Mouse (Mus musculus): ENCODE data around the gene Kremen2.
"Not testable (repeated sequence)": the region's sequence is repeated elsewhere in the genome, so short reads cannot be mapped to it uniquely, and the experiment has no call there.

Gene Kremen2

DNA sequence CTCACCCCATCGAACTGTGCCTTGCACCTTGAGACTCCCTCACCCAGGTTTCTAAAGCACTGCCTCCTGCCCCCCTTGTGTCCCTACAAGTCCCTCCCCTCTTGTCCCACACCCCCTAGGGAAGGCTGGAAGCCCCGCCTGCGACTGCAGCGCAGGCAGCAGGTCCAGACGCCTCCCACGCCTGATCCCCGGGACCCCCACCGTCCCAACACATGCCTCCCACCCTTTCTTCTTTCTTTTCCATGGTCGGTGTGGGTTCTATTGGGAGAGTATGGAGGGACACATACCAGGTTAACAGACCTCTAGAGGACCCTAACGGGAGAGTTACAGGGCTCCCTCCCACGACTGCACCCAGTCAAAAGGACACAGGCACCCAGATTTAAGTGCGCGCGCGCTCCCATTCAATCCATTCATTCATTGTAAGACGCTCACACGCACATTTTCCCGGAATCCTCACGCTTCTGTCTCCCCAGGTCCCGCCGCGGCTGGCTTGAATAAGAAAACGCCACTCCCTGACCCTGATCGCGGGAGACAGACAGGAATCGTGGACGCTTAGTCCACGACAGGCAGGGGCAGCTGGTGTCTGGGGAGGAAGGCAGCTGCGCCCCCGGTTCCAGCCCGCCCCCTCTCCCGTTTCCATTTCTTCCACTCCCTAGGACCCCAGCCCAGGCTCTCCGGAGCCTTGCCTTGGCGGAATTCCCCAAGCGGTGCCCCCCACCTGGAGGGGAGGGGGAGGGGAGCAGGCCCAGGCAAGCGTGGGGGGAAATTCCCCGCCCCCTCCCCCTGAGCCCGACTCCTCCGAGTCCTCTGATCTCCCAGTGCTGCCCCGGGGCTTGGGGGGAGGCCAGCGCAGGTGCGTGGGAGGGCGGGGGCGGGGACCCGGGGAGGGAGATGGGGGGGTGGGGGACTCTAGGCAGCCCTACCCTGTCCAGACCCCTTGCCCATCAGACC is at the start of gene Kremen2:
Gene Kremen2, minus strand, starts transcription at position 533 of the 951 bp plus-strand sequence.
- no peak for ATAC-seq (ENCODE audit: insufficient number of reproducible peaks, low FRiP score, low TSS enrichment)

DNA sequence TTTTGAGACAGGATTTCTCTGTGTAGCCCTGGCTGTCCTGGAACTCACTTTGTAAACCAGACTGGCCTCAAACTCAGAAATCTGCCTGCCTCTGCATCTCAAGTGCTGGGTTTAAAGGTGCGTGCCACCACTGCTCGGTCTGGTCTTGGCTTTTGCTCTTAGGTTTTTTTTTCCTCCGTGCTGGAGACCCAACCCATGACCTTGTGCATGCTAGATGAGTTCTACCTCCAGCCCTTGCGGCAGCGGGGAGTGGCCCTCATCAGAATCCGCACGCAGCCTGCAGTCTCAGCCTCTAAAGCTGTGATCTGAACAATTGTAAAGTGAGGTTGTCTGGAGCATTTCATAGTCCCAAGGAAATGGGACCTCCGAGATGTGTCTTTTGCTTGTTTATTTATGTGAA is 49.7 kb upstream of the Kremen2 start:
- no peak for ATAC-seq (ENCODE audit: insufficient number of reproducible peaks, low FRiP score, low TSS enrichment)

DNA sequence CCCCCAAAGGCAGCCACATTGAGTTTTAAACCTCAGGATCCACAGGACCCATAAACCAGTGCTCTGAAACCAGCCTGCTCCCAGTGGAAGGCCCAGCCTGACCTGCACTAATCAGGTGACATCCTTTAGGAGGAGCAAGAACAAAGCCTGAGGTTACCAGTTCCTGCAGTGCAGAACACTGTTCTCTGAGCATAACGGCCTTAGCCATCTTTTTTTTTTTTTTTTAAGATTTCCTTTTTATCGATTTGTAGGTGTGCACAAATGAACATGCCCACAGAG is 45.4 kb upstream of the Kremen2 start:
- no peak for ATAC-seq (ENCODE audit: insufficient number of reproducible peaks, low FRiP score, low TSS enrichment)

DNA sequence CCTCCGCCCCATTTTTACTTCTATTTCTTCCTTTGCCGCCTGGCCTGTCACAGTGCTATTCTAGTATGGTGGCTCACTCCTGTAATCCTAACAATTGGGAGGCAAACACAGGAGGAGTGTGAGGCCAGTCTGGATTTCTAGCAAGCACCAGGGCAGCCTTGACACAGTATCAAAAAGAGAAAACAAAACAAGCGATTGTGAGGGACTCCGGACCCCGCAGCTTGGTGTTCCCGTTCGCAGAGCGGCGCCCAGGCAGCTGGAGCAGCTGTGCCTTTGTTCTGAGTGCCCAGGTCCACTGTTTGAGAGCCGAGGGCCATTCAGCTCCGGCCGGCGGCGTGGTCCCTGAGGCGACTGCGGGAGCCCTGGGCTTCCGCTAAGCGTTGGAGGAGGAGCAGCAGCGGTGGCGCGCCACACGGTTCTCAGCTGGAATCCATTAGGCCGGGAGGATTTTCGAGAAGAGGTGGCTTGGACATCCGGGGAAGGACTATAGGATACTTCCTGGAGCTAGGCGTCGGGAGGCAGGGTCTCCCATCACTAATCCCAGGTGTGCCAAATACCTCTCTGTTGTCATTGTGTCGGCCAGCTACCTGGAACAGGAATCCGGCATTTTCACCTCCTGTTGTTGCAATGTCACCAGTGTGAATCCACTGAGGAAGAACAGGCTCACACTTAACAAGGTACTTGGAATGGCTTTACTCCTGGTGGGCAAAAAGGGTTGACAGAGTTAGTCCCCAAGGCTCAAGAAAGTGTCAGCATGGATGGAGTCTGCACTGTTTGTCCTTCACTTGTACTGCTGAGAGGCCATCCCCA is 44.8 kb upstream of the Kremen2 start, which contains the start of gene Srrm2:
Gene Srrm2, plus strand, starts transcription at position 264 of the 810 bp plus-strand sequence.
- 0 out of 2 replicates have a peak, but pooled peaks have one; percentile 36 for ATAC-seq (ENCODE audit: insufficient number of reproducible peaks, low FRiP score, low TSS enrichment)

DNA sequence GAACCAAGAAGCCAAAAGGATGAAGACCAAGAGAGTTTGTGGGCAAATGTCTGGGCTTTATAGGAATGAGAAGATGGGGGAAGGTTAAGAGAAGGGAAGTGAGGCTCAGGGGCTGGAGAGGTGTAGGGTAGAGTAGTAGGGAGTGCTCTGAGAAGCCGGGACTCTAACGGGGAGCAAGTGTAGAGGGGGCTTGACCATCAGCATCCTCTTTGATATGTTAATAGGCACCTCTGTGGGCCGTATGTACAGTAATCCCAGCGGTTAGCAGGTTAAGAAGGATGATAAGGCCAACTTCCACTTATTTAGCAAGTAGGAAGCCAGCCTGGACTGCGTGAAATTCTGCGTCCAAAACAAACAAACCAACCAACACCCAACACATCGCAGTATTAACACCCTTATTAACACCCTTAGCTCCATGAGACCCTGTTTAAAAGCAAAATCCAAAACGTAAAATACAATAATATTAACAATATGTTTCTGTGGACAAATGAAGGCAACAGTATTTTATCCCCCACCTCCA is 44.2 kb upstream of the Kremen2 start:
- ATAC-seq (ENCODE audit: insufficient number of reproducible peaks, low FRiP score, low TSS enrichment) = no peak

DNA sequence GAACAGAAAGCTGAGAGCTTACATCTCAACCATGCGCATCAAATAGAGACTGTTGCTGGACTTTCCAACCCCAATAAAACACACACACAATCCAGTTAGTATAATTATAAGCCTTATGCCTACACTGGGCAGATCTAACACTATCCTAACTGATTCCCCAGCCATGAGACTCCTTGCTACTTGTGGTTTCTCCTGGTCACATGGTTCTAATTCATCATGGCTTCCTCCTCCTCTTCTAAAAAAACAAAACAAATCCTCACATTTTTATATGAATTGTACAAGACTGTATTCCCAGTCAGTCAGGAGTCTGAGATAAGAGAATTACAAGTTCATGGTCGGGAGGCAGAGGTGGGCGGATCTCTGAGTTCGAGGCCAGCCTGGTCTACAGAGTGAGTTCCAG is 43.3 kb upstream of the Kremen2 start:
- no peak for ATAC-seq (ENCODE audit: insufficient number of reproducible peaks, low FRiP score, low TSS enrichment)

DNA sequence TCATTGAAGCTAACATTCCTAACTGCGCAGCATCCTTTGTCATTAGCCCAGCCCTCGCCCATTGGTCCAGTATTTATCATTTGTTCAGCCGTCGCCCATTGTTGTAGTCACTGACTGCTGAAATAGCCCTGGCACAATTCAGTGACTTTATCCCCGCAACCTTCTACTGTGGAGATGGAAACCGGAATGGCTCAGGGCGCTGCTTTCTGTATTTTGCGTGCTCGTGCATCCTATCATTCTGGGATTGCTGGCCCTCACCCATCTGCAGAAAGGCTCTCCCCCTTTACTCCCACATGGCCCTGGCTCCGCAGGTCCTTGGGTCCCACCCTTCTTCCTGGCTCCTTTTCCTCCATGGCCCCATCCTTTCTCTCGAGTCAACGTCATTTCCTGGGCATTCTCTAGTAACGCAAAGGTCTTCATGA is 40.9 kb upstream of the Kremen2 start:
- peak; percentile 31; the same call in 1 of the 2 replicates for ATAC-seq (ENCODE audit: insufficient number of reproducible peaks, low FRiP score, low TSS enrichment)

DNA sequence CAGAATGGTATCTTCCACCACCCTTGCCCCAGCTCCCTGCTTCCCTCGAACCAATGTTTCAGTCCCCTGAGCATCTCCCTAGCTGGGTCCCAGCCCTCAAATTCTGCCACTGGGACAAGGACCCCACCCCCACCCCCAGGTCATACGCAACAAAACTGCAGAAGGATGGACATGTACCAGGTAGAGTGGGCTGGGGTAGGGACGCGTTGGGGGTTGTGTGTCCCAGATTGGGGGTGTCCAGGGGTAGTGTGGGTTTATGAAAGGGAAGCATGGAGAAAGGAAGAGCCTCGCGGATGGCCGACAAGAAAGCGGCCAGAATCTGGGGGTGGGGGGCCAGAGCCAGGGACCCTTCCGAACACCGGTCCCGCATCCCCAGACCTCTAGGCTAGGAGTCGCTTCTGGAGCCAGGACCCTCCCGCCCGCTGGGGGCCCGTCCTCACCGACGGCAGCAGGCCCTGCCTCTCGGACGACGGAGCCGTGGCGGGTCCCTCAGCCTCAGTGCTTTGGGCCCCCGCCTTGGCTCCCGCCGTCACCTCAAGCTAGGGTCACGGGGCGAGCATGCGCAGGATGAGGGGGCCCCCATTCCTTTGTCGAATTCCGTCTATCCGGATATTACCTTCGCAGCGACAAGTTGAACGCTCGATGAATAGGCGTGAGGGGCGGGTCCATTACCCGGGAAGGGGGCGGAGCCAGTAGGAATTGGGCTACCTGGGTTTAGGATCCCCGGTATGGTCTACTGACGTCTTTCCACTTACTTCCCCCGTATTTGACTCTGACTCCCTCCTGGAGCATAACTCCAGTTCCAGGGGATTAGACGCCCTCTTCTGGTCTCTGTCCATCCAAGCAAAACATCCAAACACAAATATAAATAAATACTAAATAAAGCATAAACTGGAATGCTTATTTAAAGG is 40.2 kb upstream of the Kremen2 start, which contains the start of gene Flywch2:
Gene Flywch2, minus strand, starts transcription at position 521 of the 911 bp plus-strand sequence.
- peak; percentile 90 for ATAC-seq (ENCODE audit: insufficient number of reproducible peaks, low FRiP score, low TSS enrichment)

DNA sequence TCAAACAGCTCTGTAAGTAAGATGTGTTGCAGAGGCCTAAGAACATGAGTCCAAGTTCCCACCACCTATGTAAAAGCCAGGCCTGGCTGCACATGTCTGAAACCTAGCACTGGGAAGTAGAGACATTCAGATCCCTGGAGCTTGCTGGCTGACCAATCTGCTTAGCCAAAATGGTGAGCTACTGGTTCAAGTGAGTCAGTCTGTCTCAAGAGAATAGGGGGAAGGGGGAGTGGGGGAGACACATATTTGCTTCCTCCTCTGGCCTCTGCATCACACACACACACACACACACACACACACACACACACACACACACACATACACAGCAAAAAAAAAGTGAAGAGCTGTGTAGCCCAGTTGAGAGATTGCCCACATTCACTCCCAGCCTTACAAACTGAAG is 37.7 kb upstream of the Kremen2 start:
- ATAC-seq (ENCODE audit: insufficient number of reproducible peaks, low FRiP score, low TSS enrichment) = no peak

DNA sequence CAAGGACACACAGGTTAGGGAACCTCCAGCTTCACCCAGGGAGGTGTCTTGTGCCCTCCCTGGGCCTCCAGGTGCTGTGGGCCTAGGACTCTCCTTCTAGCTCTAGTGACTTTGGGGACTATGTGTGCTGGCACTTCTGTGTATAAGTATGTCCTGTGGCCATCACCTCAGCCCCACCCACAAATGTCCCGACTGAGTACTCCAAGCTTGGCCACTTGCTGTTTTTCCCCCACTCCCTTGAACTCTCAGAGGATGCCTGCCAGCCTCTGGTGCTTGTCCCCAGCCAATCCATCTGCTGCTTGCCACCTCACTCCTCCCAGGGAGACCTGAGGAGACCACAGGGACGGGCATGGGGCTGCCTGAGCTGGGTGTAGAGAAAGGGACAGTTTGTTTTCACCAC is 32.8 kb upstream of the Kremen2 start:
- no peak for ATAC-seq (ENCODE audit: insufficient number of reproducible peaks, low FRiP score, low TSS enrichment)

DNA sequence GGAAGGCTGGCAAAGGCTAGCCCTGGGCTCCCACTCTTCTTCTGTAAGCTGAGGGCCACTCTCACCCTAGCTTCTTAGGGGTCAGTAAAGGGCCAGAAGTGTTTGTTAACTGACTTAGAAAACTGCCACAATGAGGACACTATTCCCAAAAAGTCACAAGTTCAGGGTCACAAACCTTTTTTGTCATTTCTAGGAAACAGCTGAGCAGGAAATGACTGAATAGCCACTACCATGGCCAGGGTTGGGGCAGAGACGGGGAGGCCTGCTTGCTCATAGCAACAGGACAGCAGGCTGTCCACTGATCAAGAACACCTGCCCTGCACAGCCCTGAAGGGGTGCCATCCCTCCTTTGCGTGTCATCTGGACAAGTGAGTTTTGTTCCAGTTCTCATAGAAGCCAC is 31.5 kb upstream of the Kremen2 start:
- no peak for ATAC-seq (ENCODE audit: insufficient number of reproducible peaks, low FRiP score, low TSS enrichment)

DNA sequence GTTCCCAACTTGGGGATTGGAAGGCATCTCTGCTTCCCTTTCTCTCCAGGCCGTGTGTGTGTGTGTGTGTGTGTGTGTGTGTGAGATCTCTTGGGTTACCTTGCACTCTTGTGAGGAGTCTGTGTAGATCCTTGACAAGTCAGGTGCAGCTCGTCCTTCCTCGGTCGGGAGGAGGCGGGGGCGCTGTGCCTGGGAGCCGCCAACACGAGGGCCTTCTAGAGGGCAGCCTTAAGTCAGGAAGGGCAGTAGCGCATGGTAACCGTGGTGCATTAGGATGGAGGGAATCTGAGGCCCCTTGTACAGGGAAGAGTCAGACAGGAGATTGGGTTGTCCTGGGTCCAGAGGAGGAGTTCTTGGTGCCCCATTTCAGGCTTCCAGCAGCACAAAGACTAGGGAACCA is 30.6 kb upstream of the Kremen2 start:
- no peak for ATAC-seq (ENCODE audit: insufficient number of reproducible peaks, low FRiP score, low TSS enrichment)

DNA sequence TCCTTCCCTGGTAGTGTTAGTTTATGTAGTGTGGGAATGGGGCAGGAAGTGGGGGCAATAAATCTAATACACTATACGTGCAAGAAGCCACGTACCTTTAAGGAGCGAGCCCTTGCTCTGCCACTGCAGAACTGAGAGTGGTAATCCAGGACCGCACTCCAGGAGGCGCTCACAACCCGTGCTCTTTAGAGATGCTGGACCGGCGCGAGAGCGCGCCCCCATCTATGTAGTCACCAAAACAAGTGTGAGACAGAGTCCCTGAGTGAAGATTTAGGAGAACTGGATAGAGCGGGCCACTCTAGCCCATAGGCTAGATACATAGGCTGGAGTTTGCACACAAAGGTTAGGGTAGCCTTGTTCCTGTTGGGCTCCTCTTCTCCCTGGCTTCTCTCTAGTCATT is 28.5 kb upstream of the Kremen2 start:
- 0 out of 2 replicates have a peak, but pooled peaks have one; percentile 47 for ATAC-seq (ENCODE audit: insufficient number of reproducible peaks, low FRiP score, low TSS enrichment)

DNA sequence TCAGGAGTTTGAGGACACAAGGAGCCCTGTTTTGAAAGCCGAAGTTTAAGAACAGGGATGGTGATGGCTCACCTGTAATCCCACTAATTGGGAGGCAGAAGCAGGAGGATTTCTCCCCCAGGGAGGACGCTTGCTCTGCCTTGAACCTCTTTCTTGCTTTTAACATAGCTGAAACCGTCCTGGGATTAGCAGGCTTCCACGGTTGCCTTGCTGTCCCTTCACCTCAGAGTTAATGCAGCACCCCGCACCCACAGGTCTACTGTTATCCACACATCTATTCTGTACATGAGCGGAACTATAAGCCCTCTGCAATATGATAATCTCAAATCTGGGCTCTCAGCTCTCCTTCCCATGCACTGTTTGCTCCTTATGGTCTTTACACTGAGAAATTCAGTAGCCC is 28.0 kb upstream of the Kremen2 start:
- ATAC-seq (ENCODE audit: insufficient number of reproducible peaks, low FRiP score, low TSS enrichment) = no peak

DNA sequence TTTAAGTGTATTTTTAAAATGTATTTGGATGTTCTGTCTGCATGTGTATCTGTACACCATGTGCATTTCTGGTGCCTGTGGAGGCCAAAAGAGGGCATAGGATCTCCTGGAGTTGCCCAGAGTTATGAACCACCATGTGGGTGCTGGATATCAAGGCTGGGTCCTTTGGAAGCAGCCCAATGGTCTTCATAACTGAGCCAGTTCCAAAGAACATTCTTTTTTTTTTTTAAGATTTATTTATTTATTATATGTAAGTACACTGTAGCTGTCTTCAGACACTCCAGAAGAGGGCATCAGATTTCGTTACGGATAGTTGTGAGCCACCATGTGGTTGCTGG is 26.6 kb upstream of the Kremen2 start:
- ATAC-seq (ENCODE audit: insufficient number of reproducible peaks, low FRiP score, low TSS enrichment) = not testable (repeated sequence)

DNA sequence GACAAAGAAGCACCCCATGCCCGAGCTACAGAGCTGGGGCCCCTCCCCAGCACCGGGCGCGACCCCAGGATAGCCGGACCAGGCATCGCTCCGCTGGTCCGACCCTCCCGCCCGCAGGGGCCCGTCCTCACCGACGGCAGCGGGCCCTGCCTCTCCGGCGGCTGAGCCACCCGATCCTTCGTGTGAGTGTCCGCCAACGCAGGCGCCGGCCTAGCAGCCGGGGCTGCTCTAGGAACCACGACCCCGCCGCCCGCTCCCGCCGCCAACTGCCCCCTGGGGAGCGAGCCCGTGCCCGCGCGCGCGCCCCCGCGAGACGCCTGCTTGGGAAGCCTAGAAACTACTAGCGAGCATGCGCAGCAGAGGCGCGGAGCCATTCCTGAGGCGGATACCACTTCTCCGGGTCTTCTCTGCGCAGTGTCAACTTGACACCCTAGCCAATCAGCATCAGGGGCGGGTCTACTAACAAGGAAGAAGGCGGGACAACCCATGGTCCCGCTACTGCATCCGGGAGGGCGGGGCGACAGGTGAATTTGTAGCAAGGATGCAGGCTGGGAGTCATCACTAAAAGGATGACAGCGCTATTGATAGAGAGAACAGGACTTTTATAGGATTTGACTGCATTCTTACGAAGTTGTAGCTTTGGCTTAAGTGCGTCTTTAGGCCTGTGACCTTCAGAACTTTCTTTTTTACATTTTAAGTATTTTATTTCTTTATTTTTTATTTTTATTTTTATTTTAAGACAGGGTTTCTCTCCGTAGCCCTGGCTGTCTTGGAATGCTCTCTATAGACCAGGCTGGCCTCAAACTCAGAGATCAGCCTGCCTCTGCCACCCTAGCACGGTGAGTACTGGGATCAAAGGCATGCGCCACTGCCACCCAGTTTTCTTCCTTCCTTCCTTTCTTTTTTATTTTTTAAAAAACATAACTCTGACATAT is 25.9 kb upstream of the Kremen2 start, which contains the start of gene Flywch1:
Gene Flywch1, minus strand, starts transcription at position 319 of the 935 bp plus-strand sequence.
- ATAC-seq (ENCODE audit: insufficient number of reproducible peaks, low FRiP score, low TSS enrichment) = peak; percentile 98

DNA sequence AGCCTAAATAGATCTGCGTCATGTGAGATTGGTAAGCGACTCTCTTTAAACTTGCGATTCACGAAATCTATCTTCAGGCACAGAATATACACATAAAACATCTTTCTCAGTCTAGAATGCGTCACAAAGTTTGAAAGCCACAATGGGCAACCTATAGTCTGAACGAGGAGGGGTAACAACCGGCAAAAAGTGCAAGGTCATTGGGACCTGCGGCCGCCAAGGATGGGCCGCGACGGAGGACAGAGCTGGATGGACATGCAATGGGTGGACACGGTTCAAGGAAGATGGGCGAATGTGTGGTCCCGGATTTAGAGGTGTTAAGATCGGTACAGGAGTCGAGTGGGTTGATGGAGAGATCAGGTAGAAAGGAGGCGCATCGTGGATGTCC is 25.3 kb upstream of the Kremen2 start:
- ATAC-seq (ENCODE audit: insufficient number of reproducible peaks, low FRiP score, low TSS enrichment) = peak; percentile 51; the same call in 1 of the 2 replicates

DNA sequence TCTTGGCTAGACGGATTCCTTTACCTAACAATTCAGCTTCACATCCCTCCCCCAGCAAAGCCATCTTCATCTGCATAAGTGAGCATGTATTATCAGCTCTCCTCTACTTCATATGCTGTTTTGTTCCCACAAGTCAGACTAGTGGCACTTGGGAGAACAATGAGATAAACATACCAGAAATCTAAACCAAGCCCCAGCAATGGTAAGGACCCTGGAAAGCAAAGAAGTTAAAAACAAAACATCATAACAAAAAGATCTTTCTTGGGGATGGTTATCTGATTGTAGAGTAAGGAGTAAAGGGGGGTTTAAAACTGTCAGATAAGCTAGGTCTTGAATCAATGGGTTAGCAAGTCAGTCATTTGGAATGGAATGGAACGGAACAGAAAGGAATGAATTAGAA is 24.9 kb upstream of the Kremen2 start:
- no peak for ATAC-seq (ENCODE audit: insufficient number of reproducible peaks, low FRiP score, low TSS enrichment)

DNA sequence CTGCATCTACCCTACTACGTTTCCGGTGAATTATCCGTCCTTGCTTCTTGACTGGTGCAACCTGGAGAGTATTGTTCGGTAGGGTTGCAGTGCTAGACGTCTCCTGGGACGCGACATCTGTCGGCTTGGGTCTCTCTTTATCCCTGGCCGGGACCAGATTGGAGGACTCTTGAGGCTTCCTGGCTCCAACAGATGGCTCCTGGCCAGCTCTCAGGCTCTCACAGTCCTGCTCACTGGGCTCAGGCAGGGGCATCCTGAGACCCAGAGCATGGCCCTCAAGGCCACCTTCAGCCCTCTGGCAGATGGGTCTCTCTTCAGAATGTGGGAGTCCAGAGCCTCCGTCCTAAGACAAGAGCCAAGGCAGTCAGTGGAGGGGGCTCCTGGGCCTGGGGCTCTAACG is 17.3 kb upstream of the Kremen2 start:
- ATAC-seq (ENCODE audit: insufficient number of reproducible peaks, low FRiP score, low TSS enrichment) = peak; percentile 36; the same call in 1 of the 2 replicates
